Mouse (Mus musculus) CH12.LX (cell line): ENCODE measurements around the gene Rilpl1. TPM values are rescaled to one million over a fixed set of nuclear protein-coding genes. Genes with fewer than 3 reads are reported as not detected.
"Not testable (repeated sequence)": the region's sequence is repeated elsewhere in the genome, so short reads cannot be mapped to it uniquely, and the experiment has no call there.

Experiments used
- DNase-seq: peaks from one replicate; pipeline ENCODE4 v3.0.0-alpha.2; 2013; ENCODE audit errors: extremely low read depth
- H3K27ac ChIP-seq: 2 replicates; pipeline ENCODE4 v1.5.1; 2012; ENCODE audit warnings: low read depth, mild to moderate bottlenecking, control low read depth, moderate library complexity; ENCODE audit not compliant: insufficient read depth
- H3K27me3 ChIP-seq: replicated peaks from 2 replicates; pipeline ENCODE3; 2012; ENCODE audit warnings: inconsistent platforms
- H3K36me3 ChIP-seq, 2 experiments: replicated peaks in 1 of 2; 2 replicates each; pipeline versions ENCODE3 to v1.6.1; 2012; ENCODE audit warnings: inconsistent platforms in 1 of 2, low read length in 1 of 2, mild to moderate bottlenecking in 1 of 2, mixed read lengths in 1 of 2, moderate library complexity in 1 of 2; ENCODE audit not compliant: control insufficient read depth in 1 of 2, insufficient read depth in 1 of 2
- H3K4me1 ChIP-seq, 2 experiments: 2 replicates each; pipeline ENCODE4 v1.6.1; 2012; ENCODE audit warnings: inconsistent platforms in 1 of 2, moderate library complexity in 1 of 2; ENCODE audit not compliant: insufficient read depth in 2 of 2, control insufficient read depth in 1 of 2
- H3K4me2 ChIP-seq: 2 replicates; pipeline ENCODE4 v1.6.1; 2012; ENCODE audit warnings: low read depth, mild to moderate bottlenecking, control low read depth; ENCODE audit not compliant: poor library complexity, insufficient read depth, severe bottlenecking
- H3K4me3 ChIP-seq, 3 experiments: fragments of 150-350 bp in 1 of 3; sonication (generic) in 1 of 3; replicated peaks in 1 of 3; 2 replicates each; pipeline versions ENCODE3 to v1.5.1; 2011 to 2012; ENCODE audit warnings: low read depth in 2 of 3, low read length in 2 of 3, mild to moderate bottlenecking in 2 of 3, moderate library complexity in 2 of 3, control low read depth in 1 of 3, improper control_type of control experiment in 1 of 3, inconsistent platforms in 1 of 3, mixed read lengths in 1 of 3; ENCODE audit not compliant: poor library complexity in 1 of 3
- H3K79me2 ChIP-seq: replicated peaks from 2 replicates; pipeline ENCODE4 v1.6.1; 2012; ENCODE audit warnings: mild to moderate bottlenecking, moderate library complexity; ENCODE audit not compliant: control insufficient read depth, poor library complexity, insufficient read depth, severe bottlenecking; ENCODE audit errors: extremely low read depth
- H3K9ac ChIP-seq: 2 replicates; pipeline ENCODE4 v1.6.1; 2012; ENCODE audit warnings: low read depth, mild to moderate bottlenecking, control low read depth, moderate library complexity; ENCODE audit not compliant: insufficient read depth
- H3K9me3 ChIP-seq: replicated peaks from 2 replicates; pipeline ENCODE3; 2012; ENCODE audit warnings: low read length, inconsistent platforms, mixed read lengths
- BHLHE40 ChIP-seq: IDR thresholded peaks from 2 replicates; pipeline ENCODE4 v1.6.1; 2011; ENCODE audit warnings: mild to moderate bottlenecking, low read depth, low read length, improper control_type of control experiment
- ELF1 ChIP-seq: IDR thresholded peaks from 2 replicates; pipeline ENCODE4 v1.6.1; 2014; ENCODE audit warnings: low read depth, mild to moderate bottlenecking, inconsistent platforms, low read length, improper control_type of control experiment
- EP300 ChIP-seq: IDR thresholded peaks from 2 replicates; pipeline ENCODE4 v1.6.1; 2011; ENCODE audit warnings: low read length, improper control_type of control experiment
- ETS1 ChIP-seq: conservative IDR thresholded peaks from 2 replicates; pipeline ENCODE4 v1.6.1; 2012; ENCODE audit warnings: low read depth, mild to moderate bottlenecking, inconsistent platforms, low read length, improper control_type of control experiment, moderate library complexity
- GABPA ChIP-seq: IDR thresholded peaks from 2 replicates; pipeline ENCODE4 v1.6.1; 2012; ENCODE audit warnings: low read depth, low read length, improper control_type of control experiment, inconsistent platforms; ENCODE audit not compliant: insufficient replicate concordance
- HCFC1 ChIP-seq: IDR thresholded peaks from 2 replicates; pipeline ENCODE4 v1.6.1; 2012; ENCODE audit warnings: low read depth, mild to moderate bottlenecking, inconsistent platforms, low read length, improper control_type of control experiment
- IRF4 ChIP-seq: IDR thresholded peaks from 2 replicates; pipeline ENCODE4 v1.6.1; 2014; ENCODE audit warnings: low read depth, mild to moderate bottlenecking, inconsistent platforms, low read length, improper control_type of control experiment
- JUN ChIP-seq: IDR thresholded peaks from 2 replicates; pipeline ENCODE4 v1.6.1; 2011; ENCODE audit warnings: low read depth, mild to moderate bottlenecking, low read length, improper control_type of control experiment, moderate library complexity; ENCODE audit not compliant: insufficient read depth
- MAFK ChIP-seq: IDR thresholded peaks from 2 replicates; pipeline ENCODE4 v1.6.1; 2011; ENCODE audit warnings: low read length, improper control_type of control experiment; ENCODE audit not compliant: insufficient replicate concordance
- MAZ ChIP-seq: IDR thresholded peaks from 2 replicates; pipeline ENCODE4 v1.6.1; 2012; ENCODE audit warnings: low read depth, mild to moderate bottlenecking, inconsistent platforms, low read length, improper control_type of control experiment, moderate library complexity
- MEF2A ChIP-seq: IDR thresholded peaks from 2 replicates; pipeline ENCODE4 v1.6.1; 2014; ENCODE audit warnings: low read depth, mild to moderate bottlenecking, inconsistent platforms, low read length, improper control_type of control experiment, borderline replicate concordance
- NRF1 ChIP-seq: IDR thresholded peaks from 2 replicates; pipeline ENCODE4 v1.6.1; 2014; ENCODE audit warnings: low read depth, mild to moderate bottlenecking, inconsistent platforms, low read length, improper control_type of control experiment, moderate library complexity
- PAX5 ChIP-seq: IDR thresholded peaks from 2 replicates; pipeline ENCODE4 v1.6.1; 2012; ENCODE audit warnings: low read length, inconsistent platforms, mixed read lengths
- RCOR1 ChIP-seq: conservative IDR thresholded peaks from 2 replicates; pipeline ENCODE4 v1.6.1; 2012; ENCODE audit warnings: low read depth, mild to moderate bottlenecking, inconsistent platforms, low read length, improper control_type of control experiment
- SMC3 ChIP-seq: IDR thresholded peaks from 2 replicates; pipeline ENCODE4 v1.6.1; 2011; ENCODE audit warnings: low read depth, low read length, improper control_type of control experiment
- TCF12 ChIP-seq: IDR thresholded peaks from 2 replicates; pipeline ENCODE4 v1.6.1; 2014; ENCODE audit warnings: low read depth, mild to moderate bottlenecking, inconsistent platforms, low read length, improper control_type of control experiment
- UBTF ChIP-seq: IDR thresholded peaks from 2 replicates; pipeline ENCODE4 v1.6.1; 2012; ENCODE audit warnings: low read depth, mild to moderate bottlenecking, inconsistent platforms, low read length, improper control_type of control experiment, moderate library complexity
- USF2 ChIP-seq: conservative IDR thresholded peaks from 2 replicates; pipeline ENCODE4 v1.6.1; 2011; ENCODE audit warnings: low read depth, low read length, improper control_type of control experiment
- ZKSCAN1 ChIP-seq: IDR thresholded peaks from 2 replicates; pipeline ENCODE4 v1.6.1; 2012; ENCODE audit warnings: low read depth, inconsistent platforms, low read length, improper control_type of control experiment, borderline replicate concordance
- ZMIZ1 ChIP-seq: IDR thresholded peaks from 2 replicates; pipeline ENCODE4 v1.6.1; 2012; ENCODE audit warnings: low read depth, mild to moderate bottlenecking, inconsistent platforms, low read length, improper control_type of control experiment
- dilution Hi-C: fragments of 300-500 bp; cut with MboI; formaldehyde crosslinking; loops from 2 replicates; pipeline ENCODE4 v1.14.3; 2020; ENCODE audit warnings: low sequenced_read_pairs; ENCODE audit not compliant: extremely low pct_unique_long_range_greater_than_20kb, extremely low pct_ligation_motif_present
- in situ Hi-C: fragments of 300-500 bp; cut with MboI; formaldehyde crosslinking; loops from 3 replicates; pipeline ENCODE4 v1.14.3; 2019; ENCODE audit warnings: low sequenced_read_pairs, low pct_ligation_motif_present, low pct_unique_long_range_greater_than_20kb, mixed read lengths
- polyA plus RNA-seq: library from polyadenylated mRNA; unstranded; fragments of >175 nt; gene quantifications from 2 replicates; pipeline ENCODE4 v1.2.1, GENCODE M21; 2012; ENCODE audit warnings: low read depth; ENCODE audit not compliant: insufficient read length
- total RNA-seq, 2 experiments: library from RNA; depleted of rRNA; stranded (reverse); fragments of 300-350 nt in 1 of 2; fragments of >200 nt in 1 of 2; gene quantifications; 2 replicates each; pipeline ENCODE4 v1.2.3; 2012 to 2014

Gene Rilpl1
- total and polyA plus RNA-seq, 3 experiments, result 3.1 to 5.7 (median 5.4) TPM

- dilution Hi-C loops (no loop called here), in situ Hi-C loops (no loop called here)
- no peaks in the 10 kb centered on the region for H3K9me3 ChIP-seq
- peaks cover 0 to 39% of the 10 kb centered on the region in 2 experiments; a peak in 2 of 4 replicates for H3K4me1 ChIP-seq
- no peak overlapping the region for H3K4me2 ChIP-seq
- TF ChIP-seq TCF12 (no peak), MAZ (no peak), GABPA (no peak), UBTF (no peak), ETS1 (no peak), ELF1 (no peak), JUN (no peak), MEF2A (no peak), RCOR1 (no peak), ZKSCAN1 (no peak), NRF1 (no peak), SMC3 (no peak), HCFC1 (no peak), IRF4 (no peak), USF2 (no peak), BHLHE40 (no peak), MAFK (no peak), EP300 (no peak), ZMIZ1 (no peak), PAX5 (no peak)
- no peak overlapping the region for H3K27ac ChIP-seq
- H3K27me3 ChIP-seq, result no peaks in the 10 kb centered on the region
- no peak overlapping the region for H3K9ac ChIP-seq
- H3K79me2 ChIP-seq, result no peaks in the 10 kb centered on the region
- DNase-seq, result no peak
- no peak overlapping the region for H3K4me3 ChIP-seq
- H3K36me3 ChIP-seq, result peaks cover 5 to 35% of the 10 kb centered on the region in 2 experiments
These were observed 30.6 kb downstream of the Rilpl1 start for GRCm38 (mm10) chr5:124500573-124500972.

- H3K27ac ChIP-seq, H3K27me3 ChIP-seq, dilution Hi-C loops, H3K9me3 ChIP-seq, H3K4me2 ChIP-seq, DNase-seq, in situ Hi-C loops, H3K9ac ChIP-seq, H3K79me2 ChIP-seq, H3K4me3 ChIP-seq: not testable (repeated sequence)
- Histone ChIP-seq H3K4me1 (peaks cover 0 to 45% of the 10 kb centered on the region in 2 experiments; a peak in 2 of 4 replicates), H3K36me3 (peaks cover 5 to 39% of the 10 kb centered on the region in 2 experiments)
These were observed 31.2 kb downstream of the Rilpl1 start for GRCm38 (mm10) chr5:124500037-124500436.
